Mouse (Mus musculus) megakaryocyte, embryonic 14.5 days (primary cell): Measurements from ENCODE around the gene Gm9857. TPM values are rescaled to one million over a fixed set of nuclear protein-coding genes. Genes with fewer than 3 reads are reported as not detected.

Source experiments
- H3K27me3 ChIP-seq: replicated peaks from 2 replicates; pipeline ENCODE3; 2012; ENCODE audit warnings: inconsistent platforms
- H3K36me3 ChIP-seq: replicated peaks from 2 replicates; pipeline ENCODE3; 2012; ENCODE audit warnings: low read length, inconsistent platforms, mixed read lengths
- H3K4me1 ChIP-seq: 2 replicates; pipeline ENCODE4 v1.6.1; 2012; ENCODE audit warnings: inconsistent platforms
- H3K4me3 ChIP-seq: replicated peaks from 2 replicates; pipeline ENCODE3; 2012; ENCODE audit warnings: moderate library complexity, mild to moderate bottlenecking, inconsistent platforms
- H3K9me3 ChIP-seq: 2 replicates; pipeline ENCODE4 v1.6.1; 2012; ENCODE audit warnings: inconsistent platforms
- FLI1 ChIP-seq: IDR thresholded peaks from 2 replicates; pipeline ENCODE4 v1.6.1; 2012; ENCODE audit warnings: low read length, inconsistent platforms, mixed read lengths
- GATA1 ChIP-seq: IDR thresholded peaks from 3 replicates; pipeline ENCODE4 v1.6.1; 2012; ENCODE audit warnings: mixed read lengths, low read length, inconsistent platforms, borderline replicate concordance
- polyA plus RNA-seq: library from polyadenylated mRNA; stranded (reverse); fragments of >175 nt; gene quantifications from 2 replicates; pipeline ENCODE4 v1.2.3, GENCODE M21; 2012; ENCODE audit warnings: low replicate concordance; ENCODE audit not compliant: insufficient read depth

The Gm9857 gene
- 8.5 TPM in 1 of 2 replicates, not detected in the other for polyA plus RNA-seq

- Histone ChIP-seq H3K4me1 (no peaks in the 10 kb centered on the region), H3K9me3 (peaks cover 34% of the 10 kb centered on the region), H3K4me3 (peak within 1 kb of the TSS; percentile 65), H3K27me3 (peaks cover 2% of the 10 kb centered on the region), H3K36me3 (no peaks in the 10 kb centered on the region)
- TF ChIP-seq FLI1 = no peak
- no peak for TF ChIP-seq GATA1
Observed at GRCm38 (mm10) chr3:108940001-108940633, at the start of gene Gm9857. Gm9857 (minus strand) TSS chr3:108940445.

- Histone ChIP-seq H3K9me3 (no peaks in the 10 kb centered on the region), H3K4me1 (peaks cover 50% of the 10 kb centered on the region), H3K36me3 (peaks cover 93% of the 10 kb centered on the region), H3K27me3 (no peaks in the 10 kb centered on the region), H3K4me3 (no peak overlapping the region)
- TF ChIP-seq FLI1 = no peak
- no peak for TF ChIP-seq GATA1
Observed at GRCm38 (mm10) chr3:108987009-108987659, 46.9 kb upstream of the Gm9857 start.

- TF ChIP-seq GATA1 (no peak), FLI1 (no peak)
- H3K27me3 ChIP-seq = no peaks in the 10 kb centered on the region
- H3K4me1 ChIP-seq = peaks cover 51% of the 10 kb centered on the region
- peaks cover 93% of the 10 kb centered on the region for H3K36me3 ChIP-seq
- no peaks in the 10 kb centered on the region for H3K9me3 ChIP-seq
- H3K4me3 ChIP-seq = no peak overlapping the region
Observed at GRCm38 (mm10) chr3:108986534-108986933, 46.3 kb upstream of the Gm9857 start.

GRCm38 (mm10) chr3:108983989-108984388 lies 43.7 kb upstream of the Gm9857 start:
- H3K4me1 ChIP-seq = peaks cover 37% of the 10 kb centered on the region
- no peaks in the 10 kb centered on the region for H3K27me3 ChIP-seq
- TF ChIP-seq GATA1 (no peak), FLI1 (no peak)
- peaks cover 90% of the 10 kb centered on the region for H3K36me3 ChIP-seq
- no peaks in the 10 kb centered on the region for H3K9me3 ChIP-seq
- no peak overlapping the region for H3K4me3 ChIP-seq

- peaks cover 90% of the 10 kb centered on the region for H3K36me3 ChIP-seq
- no peaks in the 10 kb centered on the region for H3K9me3 ChIP-seq
- no peaks in the 10 kb centered on the region for H3K27me3 ChIP-seq
- no peak overlapping the region for H3K4me3 ChIP-seq
- H3K4me1 ChIP-seq = peaks cover 38% of the 10 kb centered on the region
- no peak for TF ChIP-seq GATA1
- no peak for TF ChIP-seq FLI1
Observed at GRCm38 (mm10) chr3:108981946-108982345, 41.7 kb upstream of the Gm9857 start.

GRCm38 (mm10) chr3:108977340-108978030 lies 37.2 kb upstream of the Gm9857 start:
- peaks cover 17% of the 10 kb centered on the region for H3K4me1 ChIP-seq
- H3K9me3 ChIP-seq = no peaks in the 10 kb centered on the region
- TF ChIP-seq GATA1 = no peak
- no peak for TF ChIP-seq FLI1
- H3K36me3 ChIP-seq = peaks cover 90% of the 10 kb centered on the region
- H3K27me3 ChIP-seq = no peaks in the 10 kb centered on the region
- H3K4me3 ChIP-seq = no peak overlapping the region

- no peaks in the 10 kb centered on the region for H3K9me3 ChIP-seq
- no peak for TF ChIP-seq FLI1
- H3K4me1 ChIP-seq = peaks cover 9% of the 10 kb centered on the region; the same call in 1 of the 2 replicates
- no peak overlapping the region for H3K4me3 ChIP-seq
- no peaks in the 10 kb centered on the region for H3K27me3 ChIP-seq
- H3K36me3 ChIP-seq = peaks cover 90% of the 10 kb centered on the region
Observed at GRCm38 (mm10) chr3:108974920-108975485, 34.8 kb upstream of the Gm9857 start.

GRCm38 (mm10) chr3:108973980-108974660 lies 33.9 kb upstream of the Gm9857 start:
- Histone ChIP-seq H3K9me3 (no peaks in the 10 kb centered on the region), H3K36me3 (peaks cover 82% of the 10 kb centered on the region), H3K4me1 (peaks cover 9% of the 10 kb centered on the region; the same call in 1 of the 2 replicates), H3K27me3 (no peaks in the 10 kb centered on the region), H3K4me3 (no peak overlapping the region)
- no peak for TF ChIP-seq GATA1
- no peak for TF ChIP-seq FLI1

GRCm38 (mm10) chr3:108966051-108966450 lies 25.8 kb upstream of the Gm9857 start:
- peaks cover 20% of the 10 kb centered on the region for H3K36me3 ChIP-seq
- peak overlapping the region; percentile 42 for H3K4me3 ChIP-seq
- no peaks in the 10 kb centered on the region for H3K9me3 ChIP-seq
- H3K4me1 ChIP-seq = peaks cover 72% of the 10 kb centered on the region
- peaks cover 2% of the 10 kb centered on the region for H3K27me3 ChIP-seq
- TF ChIP-seq GATA1 = no peak
- TF ChIP-seq FLI1 = no peak
